Mouse (Mus musculus) liver, adult 2 months (tissue): ENCODE data around the gene Slc47a1. TPM values are rescaled to one million over a fixed set of nuclear protein-coding genes. Genes with fewer than 3 reads are reported as not detected.
A peak's percentile ranks its signal among the peaks of the same experiment; 100 is the strongest.

ENCODE experiments used
- DNase-seq: peaks from one replicate; pipeline ENCODE4 v3.0.0-alpha.2; 2011; ENCODE audit warnings: low read depth, low spot score; ENCODE audit errors: extremely low read depth
- H3K27ac ChIP-seq: fragments of 200-500 bp; replicated peaks from 2 replicates; pipeline ENCODE4 v1.5.1; 2012; ENCODE audit warnings: low read depth, mild to moderate bottlenecking, control low read depth, inconsistent platforms, low read length; ENCODE audit not compliant: insufficient read depth
- H3K27me3 ChIP-seq: fragments of 200-500 bp; 2 replicates; pipeline ENCODE4 v1.6.1; 2012; ENCODE audit warnings: mild to moderate bottlenecking, moderate library complexity, low read length, inconsistent platforms; ENCODE audit not compliant: control insufficient read depth, insufficient read depth
- H3K36me3 ChIP-seq: fragments of 200-500 bp; 2 replicates; pipeline ENCODE4 v1.6.1; 2012; ENCODE audit warnings: low read length, inconsistent platforms; ENCODE audit not compliant: control insufficient read depth, insufficient read depth
- H3K4me1 ChIP-seq: fragments of 200-500 bp; 2 replicates; pipeline ENCODE4 v1.6.1; 2011; ENCODE audit warnings: low read length; ENCODE audit not compliant: control insufficient read depth, insufficient read depth
- H3K4me3 ChIP-seq: fragments of 200-500 bp; 2 replicates; pipeline ENCODE4 v1.5.1; 2011; ENCODE audit warnings: low read depth, mild to moderate bottlenecking, control low read depth, low read length, moderate library complexity; ENCODE audit not compliant: insufficient read depth
- H3K79me2 ChIP-seq: fragments of 200-500 bp; 2 replicates; pipeline ENCODE4 v1.6.1; 2012; ENCODE audit warnings: inconsistent platforms, mild to moderate bottlenecking, low read length, moderate library complexity; ENCODE audit not compliant: control insufficient read depth, insufficient read depth
- H3K9ac ChIP-seq: fragments of 200-500 bp; 2 replicates; pipeline ENCODE4 v1.6.1; 2012; ENCODE audit warnings: low read depth, mild to moderate bottlenecking, control low read depth, inconsistent platforms, low read length
- CTCF ChIP-seq: fragments of 200-500 bp; IDR thresholded peaks from 2 replicates; pipeline ENCODE4 v1.5.1; 2011; ENCODE audit warnings: low read depth, low read length, control low read depth
- POLR2A ChIP-seq: fragments of 200-500 bp; IDR thresholded peaks from 2 replicates; pipeline ENCODE4 v1.6.1; 2011; ENCODE audit warnings: low read length, control low read depth; ENCODE audit not compliant: insufficient read depth; ENCODE audit errors: extremely low read depth
- WGBS: fragments of 180-500 bp; shearing (Covaris S2); methylation state at CpG from one replicate; pipeline ENCODE4 v1.1.7; 2018; 5-methylcytosine and 5-hydroxymethylcytosine counted together
- polyA plus RNA-seq: library from polyadenylated mRNA; depleted of rRNA; stranded (reverse); fragments of >200 nt; gene quantifications from 2 replicates; pipeline ENCODE4 v1.2.3, GENCODE M21; 2012
- total RNA-seq: library from RNA; depleted of rRNA; stranded (reverse); fragments of >200 nt; gene quantifications from 2 replicates; pipeline ENCODE4 v1.2.3, GENCODE M21; 2014

Slc47a1 gene
- total and polyA plus RNA-seq, 2 experiments, result 151 to 169 TPM

DNA sequence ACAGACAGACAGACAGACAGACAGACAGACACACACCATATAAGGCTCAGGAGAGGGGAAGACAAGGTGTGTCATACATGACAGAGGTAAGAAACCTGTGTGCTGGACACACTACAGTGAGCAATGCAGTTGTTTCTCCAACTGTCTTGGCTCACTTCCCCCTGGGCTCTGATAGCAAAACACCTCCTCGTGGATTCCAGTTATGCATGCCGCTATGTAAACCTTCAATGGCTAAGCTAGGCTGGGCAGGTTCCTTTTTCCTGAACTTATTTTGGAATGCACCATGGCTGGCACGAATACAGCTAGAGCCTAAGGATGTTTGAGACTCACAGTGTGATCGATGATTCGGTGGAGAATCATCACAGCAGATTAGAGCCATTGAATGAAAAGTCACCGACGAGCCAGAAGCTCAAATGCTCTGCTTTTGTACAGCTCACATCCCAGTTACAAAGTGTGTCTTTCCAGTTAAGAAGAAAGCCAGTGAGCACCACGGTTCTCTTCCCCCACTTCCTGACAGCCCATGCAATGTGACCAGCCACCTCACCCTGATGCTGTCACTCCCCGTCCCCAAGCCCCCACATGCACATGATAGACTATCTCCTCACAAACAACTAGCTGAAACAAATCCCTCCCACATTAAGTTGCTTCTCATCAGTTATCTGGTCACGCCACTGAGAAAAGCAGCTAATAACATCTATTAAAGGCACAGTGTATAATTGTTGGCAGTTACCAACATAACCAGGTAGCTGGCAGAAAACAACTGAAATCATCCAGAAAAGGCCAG, 57.0 kb downstream of the Slc47a1 start:
- WGBS, result 82% methylated on average over 10 of the region's 10 CpGs
- Histone ChIP-seq H3K27ac (no peak overlapping the region), H3K4me1 (no peaks in the 10 kb centered on the region), H3K79me2 (no peaks in the 10 kb centered on the region), H3K27me3 (no peaks in the 10 kb centered on the region), H3K4me3 (no peak overlapping the region), H3K36me3 (no peaks in the 10 kb centered on the region), H3K9ac (no peak overlapping the region)
- DNase-seq, result no peak
- TF ChIP-seq POLR2A, result no peak
- no peak for TF ChIP-seq CTCF

DNA sequence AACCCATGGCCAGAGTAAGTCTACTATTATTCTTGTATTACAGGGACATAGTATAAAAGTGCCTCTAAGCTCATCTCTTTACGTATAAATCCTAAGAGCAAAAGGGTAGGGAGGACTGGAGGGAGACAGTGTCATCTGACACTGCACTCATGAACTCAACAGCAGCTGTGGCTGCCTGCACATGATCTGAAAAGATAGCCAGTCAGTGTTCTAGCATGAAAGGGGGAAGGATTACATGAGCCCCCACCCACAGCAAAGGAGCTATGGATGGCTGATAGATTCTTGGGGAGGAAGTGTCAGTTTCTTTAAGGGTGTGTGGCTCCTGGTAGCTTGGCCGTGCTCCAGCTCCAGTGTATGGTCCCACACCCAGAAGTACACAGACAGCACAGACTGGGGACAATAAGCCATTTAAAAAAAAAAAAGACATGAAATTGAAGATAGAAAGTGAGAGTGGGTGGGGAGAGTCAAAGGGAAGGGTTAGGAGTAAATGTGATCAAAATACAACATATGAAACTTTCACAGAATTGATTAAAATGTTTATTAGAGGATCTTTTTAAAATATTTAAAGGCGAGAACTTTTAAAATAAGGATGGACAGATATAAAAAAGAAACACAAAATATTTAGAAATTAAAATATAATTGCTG, 58.1 kb downstream of the Slc47a1 start:
- no peaks in the 10 kb centered on the region for H3K36me3 ChIP-seq
- WGBS, result 83% methylated on average over 3 of the region's 3 CpGs
- no peak overlapping the region for H3K4me3 ChIP-seq
- no peak overlapping the region for H3K27ac ChIP-seq
- no peaks in the 10 kb centered on the region for H3K79me2 ChIP-seq
- H3K4me1 ChIP-seq, result no peaks in the 10 kb centered on the region
- no peaks in the 10 kb centered on the region for H3K27me3 ChIP-seq
- H3K9ac ChIP-seq, result no peak overlapping the region
- TF ChIP-seq CTCF, result no peak
- no peak for TF ChIP-seq POLR2A
- DNase-seq, result no peak

DNA sequence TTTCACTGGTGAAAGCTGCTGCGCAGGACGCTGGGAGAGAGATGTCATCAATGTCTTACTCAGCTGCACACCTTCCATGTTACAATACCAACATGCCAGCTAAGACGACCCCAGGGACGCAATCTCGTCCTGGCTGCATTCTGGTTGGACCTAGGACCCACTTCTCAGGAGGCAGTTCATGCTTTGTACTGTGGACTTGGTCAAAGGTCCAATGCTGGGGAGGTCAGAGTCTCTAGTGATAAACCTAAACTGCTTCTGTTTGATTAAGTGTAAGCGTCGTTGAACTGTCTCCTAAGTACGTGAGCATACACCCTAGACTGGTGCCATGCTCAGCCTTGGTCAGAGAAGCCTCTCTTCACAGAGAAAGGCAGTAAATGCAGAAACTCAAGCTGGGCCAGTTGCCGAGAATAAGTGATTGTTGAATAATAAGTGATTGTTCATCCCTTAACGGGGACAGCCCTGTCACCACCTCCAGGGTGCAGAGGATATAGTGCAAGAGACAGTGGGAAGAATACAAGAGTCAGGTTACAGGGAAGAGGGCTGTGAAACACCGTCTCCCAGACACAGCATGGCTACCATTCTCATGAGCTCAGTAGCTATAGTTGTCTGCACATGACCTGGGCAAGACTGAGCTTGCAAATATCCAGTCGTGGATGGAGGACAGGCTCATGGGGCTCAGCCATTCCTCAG, 58.8 kb downstream of the Slc47a1 start:
- 37% methylated on average over 12 of the region's 12 CpGs for WGBS
- H3K9ac ChIP-seq, result no peak overlapping the region

GRCm38 (mm10) chr11:61316864-61317263, 61.3 kb downstream of the Slc47a1 start:
- H3K27me3 ChIP-seq, result 0 out of 2 replicates have a peak, but pooled peaks cover 2% of the 10 kb centered on the region
- H3K4me1 ChIP-seq, result no peaks in the 10 kb centered on the region
- H3K36me3 ChIP-seq, result no peaks in the 10 kb centered on the region
- no peaks in the 10 kb centered on the region for H3K79me2 ChIP-seq
- no peak overlapping the region for H3K9ac ChIP-seq
- H3K4me3 ChIP-seq, result no peak overlapping the region
- no peak overlapping the region for H3K27ac ChIP-seq
- no peak for DNase-seq
- 66% methylated on average over 2 of the region's 2 CpGs for WGBS
- TF ChIP-seq POLR2A (no peak), CTCF (no peak)

More for the DNA sequence above, 58.8 kb downstream of the Slc47a1 start:
- TF ChIP-seq CTCF, result no peak
- no peak for TF ChIP-seq POLR2A
- Histone ChIP-seq H3K4me3 (no peak overlapping the region), H3K36me3 (no peaks in the 10 kb centered on the region), H3K27ac (no peak overlapping the region), H3K4me1 (no peaks in the 10 kb centered on the region), H3K79me2 (no peaks in the 10 kb centered on the region), H3K27me3 (no peaks in the 10 kb centered on the region)
- peak; percentile 52 for DNase-seq

DNA sequence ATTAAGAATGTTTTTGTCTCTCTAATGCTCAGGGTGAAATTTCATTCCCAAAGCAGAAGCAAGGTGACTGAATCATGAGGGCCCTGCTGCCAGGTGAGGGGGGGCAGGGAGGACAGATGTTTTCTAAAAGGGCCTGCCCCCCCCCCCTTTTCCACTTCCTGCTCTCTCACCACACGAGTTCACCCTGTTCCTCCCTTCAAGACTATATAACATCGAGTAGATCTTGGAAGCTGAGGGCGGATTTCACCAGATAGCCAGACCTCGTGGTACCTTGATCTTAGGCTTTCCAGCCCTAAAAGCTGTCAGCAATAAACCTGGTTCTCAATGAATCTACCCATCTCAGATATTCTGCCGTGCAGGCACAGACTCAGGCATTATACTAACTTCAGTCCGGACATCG, 67.8 kb downstream of the Slc47a1 start:
- Histone ChIP-seq H3K27ac (no peak overlapping the region), H3K4me3 (no peak overlapping the region), H3K4me1 (no peaks in the 10 kb centered on the region), H3K79me2 (no peaks in the 10 kb centered on the region), H3K9ac (no peak overlapping the region), H3K27me3 (0 out of 2 replicates have a peak, but pooled peaks cover 2% of the 10 kb centered on the region), H3K36me3 (no peaks in the 10 kb centered on the region)
- 40% methylated on average over 7 of the region's 7 CpGs for WGBS
- no peak for TF ChIP-seq CTCF
- no peak for TF ChIP-seq POLR2A
- no peak for DNase-seq
